Mouse (Mus musculus) MEL (cell line): ENCODE data around the gene Wdr64.

Experiments
- CTCF ChIP-seq, 3 experiments: IDR thresholded peaks in 2 of 3; conservative IDR thresholded peaks in 1 of 3; 2 replicates each; pipeline ENCODE4 v1.5.1; 2011 to 2012; ENCODE audit warnings: low read length in 3 of 3, low read depth in 2 of 3, mild to moderate bottlenecking in 2 of 3, improper control_type of control experiment in 1 of 3, inconsistent platforms in 1 of 3, mixed read lengths in 1 of 3, moderate library complexity in 1 of 3; ENCODE audit not compliant: control insufficient read depth in 1 of 3, insufficient read depth in 1 of 3, poor library complexity in 1 of 3, severe bottlenecking in 1 of 3
- MAX ChIP-seq: IDR thresholded peaks from 2 replicates; pipeline ENCODE4 v1.6.1; 2011; ENCODE audit warnings: low read length, improper control_type of control experiment
- MXI1 ChIP-seq: IDR thresholded peaks from 2 replicates; pipeline ENCODE4 v1.6.1; 2011; ENCODE audit warnings: mild to moderate bottlenecking, low read depth, low read length, improper control_type of control experiment
- RCOR1 ChIP-seq: IDR thresholded peaks from 2 replicates; pipeline ENCODE4 v1.6.1; 2012; ENCODE audit warnings: low read depth, mild to moderate bottlenecking, inconsistent platforms, low read length, improper control_type of control experiment
- UBTF ChIP-seq: IDR thresholded peaks from 2 replicates; pipeline ENCODE4 v1.6.1; 2012; ENCODE audit warnings: low read depth, mild to moderate bottlenecking, inconsistent platforms, low read length, improper control_type of control experiment, moderate library complexity, borderline replicate concordance; ENCODE audit not compliant: insufficient read depth

- TF ChIP-seq CTCF (IDR thresholded peaks at IDR 0.05 in 2 of 3, conservative IDR thresholded peaks at IDR 0.05 in 1 of 3; ENCODE audit: control insufficient read depth in 1 of 3, insufficient read depth in 1 of 3, low read depth in 2 of 3, low read length in 3 of 3, poor library complexity in 1 of 3, severe bottlenecking in 1 of 3), result peak; percentile 64 to 91 (median 79)
- TF ChIP-seq UBTF, result no peak
- no peak for TF ChIP-seq MAX
- no peak for TF ChIP-seq RCOR1
- no peak for TF ChIP-seq MXI1
Measured at GRCm38 (mm10) chr1:175668666-175669405, 29.6 kb upstream of the Wdr64 start.
